Mouse (Mus musculus): ENCODE measurements at regions not wholly inside any gene's neighbourhood (a gene's known extent, or its start where the extent isn't known, plus 50 kb on each side); places are given as distances from the start of the nearest gene placed in this dataset.

- no peak for DNase-seq (ENCODE audit: low spot score)
These were observed 660.2 kb downstream of the Magi1 start for GRCm38 (mm10) chr6:93623541-93623940.

GRCm38 (mm10) chr6:93616926-93617325 is 666.8 kb downstream of the Magi1 start:
- DNase-seq (ENCODE audit: low spot score), result no peak

- DNase-seq (ENCODE audit: low spot score), result peak; percentile 26
These were observed 657.1 kb upstream of the Adamts9 start for GRCm38 (mm10) chr6:93600376-93600775.

GRCm38 (mm10) chr6:93599371-93599770 is 656.1 kb upstream of the Adamts9 start:
- DNase-seq (ENCODE audit: low spot score), result no peak

GRCm38 (mm10) chr6:93589935-93590334 is 646.6 kb upstream of the Adamts9 start:
- no peak for DNase-seq (ENCODE audit: low spot score)

- DNase-seq (ENCODE audit: low spot score), result no peak
These were observed 643.6 kb upstream of the Adamts9 start for GRCm38 (mm10) chr6:93586871-93587270.

GRCm38 (mm10) chr6:93581141-93581540 is 637.8 kb upstream of the Adamts9 start:
- no peak for DNase-seq (ENCODE audit: low spot score)

GRCm38 (mm10) chr6:93580716-93581115 is 637.4 kb upstream of the Adamts9 start:
- no peak for DNase-seq (ENCODE audit: low spot score)

- no peak for DNase-seq (ENCODE audit: low spot score)
These were observed 632.0 kb upstream of the Adamts9 start for GRCm38 (mm10) chr6:93575249-93575648.

- no peak for DNase-seq (ENCODE audit: low spot score)
These were observed 630.7 kb upstream of the Adamts9 start for GRCm38 (mm10) chr6:93573679-93574635.

GRCm38 (mm10) chr6:93569866-93570265 is 626.6 kb upstream of the Adamts9 start:
- DNase-seq (ENCODE audit: low spot score), result no peak

- no peak for DNase-seq (ENCODE audit: low spot score)
These were observed 625.9 kb upstream of the Adamts9 start for GRCm38 (mm10) chr6:93569211-93569610.

- no peak for DNase-seq (ENCODE audit: low spot score)
These were observed 623.4 kb upstream of the Adamts9 start for GRCm38 (mm10) chr6:93566661-93567060.

GRCm38 (mm10) chr6:93548311-93548710 is 605.0 kb upstream of the Adamts9 start:
- no peak for DNase-seq (ENCODE audit: low spot score)

GRCm38 (mm10) chr6:93544246-93544645 is 601.0 kb upstream of the Adamts9 start:
- DNase-seq (ENCODE audit: low spot score), result no peak

- no peak for DNase-seq (ENCODE audit: low spot score)
These were observed 600.2 kb upstream of the Adamts9 start for GRCm38 (mm10) chr6:93543354-93544129.

- DNase-seq (ENCODE audit: low spot score), result no peak
These were observed 596.3 kb upstream of the Adamts9 start for GRCm38 (mm10) chr6:93539583-93539982.

- no peak for DNase-seq (ENCODE audit: low spot score)
These were observed 595.9 kb upstream of the Adamts9 start for GRCm38 (mm10) chr6:93539171-93539570.

- DNase-seq (ENCODE audit: low spot score), result no peak
These were observed 594.7 kb upstream of the Adamts9 start for GRCm38 (mm10) chr6:93537971-93538370.

GRCm38 (mm10) chr6:93537126-93537525 is 593.8 kb upstream of the Adamts9 start:
- DNase-seq (ENCODE audit: low spot score), result no peak

- DNase-seq (ENCODE audit: low spot score), result no peak
These were observed 570.5 kb upstream of the Adamts9 start for GRCm38 (mm10) chr6:93513818-93514217.

- no peak for DNase-seq (ENCODE audit: low spot score)
These were observed 566.6 kb upstream of the Adamts9 start for GRCm38 (mm10) chr6:93509857-93510256.

GRCm38 (mm10) chr6:93497824-93498223 is 554.5 kb upstream of the Adamts9 start:
- DNase-seq (ENCODE audit: low spot score), result no peak
